Mouse (Mus musculus) ES-Bruce4 (cell line): ENCODE data around the gene Gm44805.

ENCODE experiments used
- EP300 ChIP-seq: IDR thresholded peaks from 2 replicates; pipeline ENCODE4 v1.6.1; 2011; ENCODE audit warnings: low read depth, low read length; ENCODE audit not compliant: insufficient read depth
- POLR2A ChIP-seq: IDR thresholded peaks from one replicate; pipeline ENCODE4 v1.8.1; 2011; ENCODE audit warnings: low read length; ENCODE audit not compliant: insufficient read depth

GRCm38 (mm10) chr7:19718297-19718952, 37.2 kb upstream of the Gm44805 start:
- TF ChIP-seq POLR2A (no peak), EP300 (no peak)
